9 mouse cellular contexts compared by ENCODE assay signal in genomic region chr2:70568198-70568941, GRCm38 (mm10). TPM values are rescaled to one million over a fixed set of nuclear protein-coding genes. Genes with fewer than 3 reads are reported as not detected.
DNase-seq lines count a peak whose midpoint lies in the region.
"Had no signal": no experiment of that assay in that cellular context is flagged by ENCODE, and none has a peak within 500 bp of the region (broad histone marks: within the 10 kb centered on the region; RNA-seq: fewer than 3 reads in every experiment).

No protein-coding gene starts in this region.

- H3K27me3 ChIP-seq in heart, embryonic 10.5 days (ENCODE audit: insufficient read depth, poor library complexity, severe bottlenecking) = peaks cover 98% of the 10 kb centered on the region
- peaks cover 99% of the 10 kb centered on the region for H3K27me3 ChIP-seq in hindbrain, embryonic 10.5 days (ENCODE audit: insufficient read depth, poor library complexity, severe bottlenecking)
- H3K27me3 ChIP-seq in midbrain, embryonic 10.5 days (ENCODE audit: low read depth, poor library complexity, severe bottlenecking) = peaks cover 100% of the 10 kb centered on the region

- peaks cover 57% of the 10 kb centered on the region for H3K4me1 ChIP-seq in heart, embryonic 10.5 days
- H3K4me1 ChIP-seq in hindbrain, embryonic 10.5 days (replicated peaks) = peaks cover 56% of the 10 kb centered on the region
- H3K4me1 ChIP-seq in midbrain, embryonic 10.5 days = peaks cover 56% of the 10 kb centered on the region

- H3K27ac ChIP-seq in heart, embryonic 10.5 days = peak overlapping the region; percentile 65; the same call in 1 of the 2 replicates
- H3K27ac ChIP-seq in hindbrain, embryonic 10.5 days = peak overlapping the region; percentile 41
- peak overlapping the region; percentile 49; the same call in 1 of the 2 replicates for H3K27ac ChIP-seq in midbrain, embryonic 10.5 days (replicated peaks)

- WGBS in heart, embryonic 10.5 days = under 1% methylated on average over 34 of the region's 34 CpGs
- WGBS in hindbrain, embryonic 10.5 days = under 1% methylated on average over 34 of the region's 34 CpGs
- WGBS in midbrain, embryonic 10.5 days = 1% methylated on average over 34 of the region's 34 CpGs

- no peaks in the 10 kb centered on the region for H3K36me3 ChIP-seq in heart, embryonic 10.5 days
- H3K36me3 ChIP-seq in hindbrain, embryonic 10.5 days = no peaks in the 10 kb centered on the region
- H3K36me3 ChIP-seq in midbrain, embryonic 10.5 days = no peaks in the 10 kb centered on the region

- peak; percentile 80 for DNase-seq in heart, embryonic 10.5 days (ENCODE audit: low spot score)
- DNase-seq in heart, postnatal 14 days = no peak
- peak; percentile 72 for DNase-seq in ES-CJ7 (ENCODE audit: low read depth, low spot score)
- DNase-seq in hindbrain, embryonic 10.5 days (ENCODE audit: low spot score) = peak; percentile 51
- DNase-seq in midbrain, embryonic 10.5 days (ENCODE audit: low spot score) = peak; percentile 56
- DNase-seq in testis, postnatal 10 days (ENCODE audit: low spot score) = no peak
- DNase-seq in right cerebral cortex, postnatal 4 days = no peak
- DNase-seq in cerebellum, adult 18-20 months = no peak

- H3K9me3 ChIP-seq in heart, embryonic 10.5 days = no peaks in the 10 kb centered on the region
- H3K9me3 ChIP-seq in hindbrain, embryonic 10.5 days = no peaks in the 10 kb centered on the region
- no peaks in the 10 kb centered on the region for H3K9me3 ChIP-seq in midbrain, embryonic 10.5 days (replicated peaks)

- intact Hi-C loops in heart, postnatal 14 days (cut with DNase I) = loop anchor here (10.0 kb wide), 1 partner anchor 314 kb away; no protein-coding TSS in a partner anchor

- peak overlapping the region; percentile 56 for H3K4me3 ChIP-seq in heart, embryonic 10.5 days
- H3K4me3 ChIP-seq in hindbrain, embryonic 10.5 days = peak overlapping the region; percentile 52
- peak overlapping the region; percentile 56 for H3K4me3 ChIP-seq in midbrain, embryonic 10.5 days

RNA-seq across cellular contexts. Expression of gene Gad1, which starts 15.5 kb away (rescaled TPM):
- polyA plus RNA-seq in heart, embryonic 10.5 days (2016; fragmentation: Nextera tagmentation; extraction: Ambion mirVana) = 0.15 TPM in 1 of 2 replicates, not detected in the other
- under 1 TPM; 0.43 to 0.51 TPM for total RNA-seq in heart, postnatal 14 days (2021)
- polyA plus RNA-seq in hindbrain, embryonic 10.5 days (2016; fragmentation: Nextera tagmentation; extraction: Ambion mirVana) = 1.8 and 8.5 TPM in 2 replicates
- 2.6 and 7.9 TPM in 2 replicates for polyA plus RNA-seq in midbrain, embryonic 10.5 days (2016; fragmentation: Nextera tagmentation; extraction: Ambion mirVana)
- polyA plus RNA-seq: C2C12 had no signal

RNA-seq across cellular contexts. Expression of gene Erich2, which starts 59.8 kb away (rescaled TPM):
- 0.41 and 0.57 TPM in 2 replicates for polyA plus RNA-seq in heart, embryonic 10.5 days (2016; fragmentation: Nextera tagmentation; extraction: Ambion mirVana)
- total RNA-seq in heart, postnatal 14 days (2021) = under 1 TPM; 0.14 to 0.17 TPM
- 1.6 and 1.9 TPM in 2 replicates for polyA plus RNA-seq in hindbrain, embryonic 10.5 days (2016; fragmentation: Nextera tagmentation; extraction: Ambion mirVana)
- 1.9 and 2.2 TPM in 2 replicates for polyA plus RNA-seq in midbrain, embryonic 10.5 days (2016; fragmentation: Nextera tagmentation; extraction: Ambion mirVana)

Comparison
In these comparisons a context has a peak if more than half of its experiments do, and no peak if none do; other contexts are left out.
1. DNase-seq: peak in heart, embryonic 10.5 days (single experiment), ES-CJ7 (single experiment), hindbrain, embryonic 10.5 days (single experiment) and midbrain, embryonic 10.5 days (single experiment); none in heart, postnatal 14 days (0 of 2), testis, postnatal 10 days (single experiment), right cerebral cortex, postnatal 4 days (single experiment) and cerebellum, adult 18-20 months (0 of 2).
2. Peak in every context shown above with its lines, with median percentiles within 50 percentile points of each other: H3K27ac ChIP-seq and H3K4me3 ChIP-seq.